Mouse (Mus musculus) spleen, adult 2 months (tissue): Measurements from ENCODE around the gene Gm43720.

Experiments used
- CTCF ChIP-seq: fragments of 200-500 bp; IDR thresholded peaks from 2 replicates; pipeline ENCODE4 v1.5.1; 2011; ENCODE audit warnings: mild to moderate bottlenecking, inconsistent platforms; ENCODE audit not compliant: insufficient read depth, insufficient read length, insufficient replicate concordance; ENCODE audit errors: extremely low read depth
- POLR2A ChIP-seq: fragments of 200-500 bp; IDR thresholded peaks from 2 replicates; pipeline ENCODE4 v1.6.1; 2011; ENCODE audit warnings: low read depth, low read length, inconsistent platforms

DNA sequence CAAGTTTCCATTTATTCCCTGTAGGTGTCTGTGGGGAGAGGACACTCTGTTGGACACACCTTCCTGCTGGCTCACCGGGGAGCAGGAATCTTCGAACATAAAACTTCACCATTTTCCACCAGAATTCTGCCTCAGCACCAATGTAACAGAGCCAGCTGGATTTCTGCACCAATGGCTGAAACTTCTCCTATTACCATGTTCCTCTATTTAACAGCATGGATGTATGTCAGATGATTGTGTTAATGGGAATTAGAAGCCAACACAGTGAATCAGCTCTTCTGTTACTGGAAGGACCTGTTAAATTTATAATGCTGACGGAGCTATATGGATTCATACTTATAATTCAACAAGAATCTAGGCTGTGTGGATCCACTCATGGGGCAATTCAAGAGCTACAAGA, 50.2 kb downstream of the Gm43720 start:
- TF ChIP-seq POLR2A (no peak), CTCF (no peak)
